Mouse (Mus musculus) myocyte (in vitro differentiated cells): ENCODE results near the gene Cd300ld5. TPM values are rescaled to one million over a fixed set of nuclear protein-coding genes. Genes with fewer than 3 reads are reported as not detected.

Experiments used
- H3K27me3 ChIP-seq: one replicate; pipeline ENCODE4 v1.6.1; 2011; ENCODE audit not compliant: control insufficient read depth, insufficient read depth, insufficient read length
- H3K36me3 ChIP-seq: one replicate; pipeline ENCODE4 v1.6.1; 2011; ENCODE audit not compliant: control insufficient read depth, insufficient read depth
- H3K4me2 ChIP-seq: one replicate; pipeline ENCODE4 v1.6.1; 2011; ENCODE audit warnings: low read depth, control low read depth
- H3K4me3 ChIP-seq: one replicate; pipeline ENCODE4 v1.5.1; 2011; ENCODE audit warnings: mild to moderate bottlenecking, control low read depth, moderate library complexity
- H3K79me2 ChIP-seq: one replicate; pipeline ENCODE4 v1.6.1; 2011; ENCODE audit not compliant: control insufficient read depth, insufficient read depth
- H3ac ChIP-seq: one replicate; pipeline ENCODE4 v1.6.1; 2011; ENCODE audit not compliant: control insufficient read depth, insufficient read length
- CEBPB ChIP-seq: IDR thresholded peaks from 2 replicates; pipeline ENCODE4 v1.6.1; 2011; ENCODE audit warnings: mild to moderate bottlenecking, moderate library complexity; ENCODE audit not compliant: poor library complexity, insufficient read depth, severe bottlenecking
- E2F4 ChIP-seq: IDR thresholded peaks from one replicate; pipeline ENCODE4 v1.6.1; 2011; ENCODE audit warnings: mild to moderate bottlenecking, control low read depth, moderate library complexity; ENCODE audit not compliant: insufficient read depth
- MAX ChIP-seq: IDR thresholded peaks from one replicate; pipeline ENCODE4 v1.6.1; 2011; ENCODE audit warnings: low read depth, mild to moderate bottlenecking, control low read depth
- MYOD1 ChIP-seq, 3 experiments: IDR thresholded peaks; one replicate each; pipeline ENCODE4 v1.6.1; 2011; ENCODE audit warnings: control low read depth in 2 of 3, low read depth in 2 of 3, mild to moderate bottlenecking in 2 of 3, moderate library complexity in 1 of 3; ENCODE audit not compliant: insufficient read length in 2 of 3, control insufficient read depth in 1 of 3
- MYOG ChIP-seq, 3 experiments: IDR thresholded peaks; one replicate each; pipeline ENCODE4 v1.6.1; 2011; ENCODE audit warnings: control low read depth in 2 of 3, low read depth in 2 of 3, mild to moderate bottlenecking in 2 of 3; ENCODE audit not compliant: insufficient read length in 2 of 3, control insufficient read depth in 1 of 3, insufficient read depth in 1 of 3
- POLR2A ChIP-seq: IDR thresholded peaks from one replicate; pipeline ENCODE4 v1.6.1; 2011; ENCODE audit warnings: low read depth, mild to moderate bottlenecking, control low read depth, moderate library complexity; ENCODE audit not compliant: insufficient read length
- POLR2AphosphoS2 ChIP-seq: IDR thresholded peaks from one replicate; pipeline ENCODE4 v1.6.1; 2011; ENCODE audit warnings: low read depth, control low read depth; ENCODE audit not compliant: insufficient read length
- REST ChIP-seq: IDR thresholded peaks from one replicate; pipeline ENCODE4 v1.6.1; 2011; ENCODE audit warnings: mild to moderate bottlenecking, control low read depth, moderate library complexity; ENCODE audit not compliant: insufficient read depth, insufficient read length
- SRF ChIP-seq: IDR thresholded peaks from one replicate; pipeline ENCODE4 v1.6.1; 2011; ENCODE audit warnings: low read depth; ENCODE audit not compliant: control insufficient read depth, insufficient read length
- TCF12 ChIP-seq: IDR thresholded peaks from one replicate; pipeline ENCODE4 v1.6.1; 2011; ENCODE audit warnings: mild to moderate bottlenecking, control low read depth; ENCODE audit not compliant: poor library complexity, insufficient read depth, severe bottlenecking
- TCF3 ChIP-seq: IDR thresholded peaks from one replicate; pipeline ENCODE4 v1.6.1; 2011; ENCODE audit warnings: low read depth, control low read depth; ENCODE audit not compliant: insufficient read length
- USF1 ChIP-seq: IDR thresholded peaks from one replicate; pipeline ENCODE4 v1.6.1; 2011; ENCODE audit warnings: low read depth, mild to moderate bottlenecking, control low read depth, moderate library complexity
- polyA plus RNA-seq: library from polyadenylated mRNA; unstranded; fragments of >200 nt; fragmentation: generic; extraction: Trizol; gene quantifications from one replicate; pipeline ENCODE4 v1.2.1, GENCODE M21; 2012; ENCODE audit warnings: missing spikeins

Gene Cd300ld5
- polyA plus RNA-seq, 1 experiment: 0.16 TPM

DNA sequence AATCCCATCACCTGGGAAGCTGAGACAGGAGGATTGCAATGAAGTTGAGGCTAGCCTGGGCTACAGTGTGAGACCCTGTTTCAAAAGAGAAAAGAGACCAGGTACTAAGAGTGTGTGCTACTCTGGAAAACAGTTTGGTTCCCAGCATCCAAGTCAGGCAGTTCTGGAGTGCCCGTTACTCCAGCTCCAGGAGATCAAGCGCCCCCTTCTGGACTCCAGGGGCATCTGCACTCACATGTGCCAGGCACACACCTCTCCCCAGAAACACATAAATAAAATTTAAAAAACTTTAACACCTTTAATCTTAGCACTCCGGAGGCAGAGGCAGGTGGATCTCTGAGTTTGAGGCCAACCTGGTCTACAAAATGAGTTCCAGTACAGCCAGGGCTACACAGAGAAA lies 43.8 kb upstream of the Cd300ld5 start:
- no peaks in the 10 kb centered on the region for H3K79me2 ChIP-seq
- no peaks in the 10 kb centered on the region for H3K27me3 ChIP-seq
- H3K4me2 ChIP-seq: no peak overlapping the region
- H3K36me3 ChIP-seq: no peaks in the 10 kb centered on the region
- TF ChIP-seq MYOG (IDR thresholded peaks at IDR 0.05; ENCODE audit: control insufficient read depth in 1 of 3, insufficient read depth in 1 of 3, insufficient read length in 2 of 3, low read depth in 2 of 3) (no peak), MAX (no peak), POLR2A (no peak), POLR2AphosphoS2 (no peak), USF1 (no peak), MYOD1 (IDR thresholded peaks at IDR 0.05; ENCODE audit: control insufficient read depth in 1 of 3, insufficient read length in 2 of 3, low read depth in 2 of 3) (no peak)
- no peak overlapping the region for H3ac ChIP-seq
- H3K4me3 ChIP-seq: no peak overlapping the region

GRCm38 (mm10) chr11:115080886-115081285 lies 43.3 kb upstream of the Cd300ld5 start:
- no peak overlapping the region for H3ac ChIP-seq
- TF ChIP-seq USF1: no peak
- TF ChIP-seq E2F4: no peak
- TF ChIP-seq POLR2AphosphoS2: no peak
- TF ChIP-seq SRF: no peak
- no peaks in the 10 kb centered on the region for H3K27me3 ChIP-seq
- H3K79me2 ChIP-seq: no peaks in the 10 kb centered on the region
- no peak overlapping the region for H3K4me2 ChIP-seq
- no peaks in the 10 kb centered on the region for H3K36me3 ChIP-seq
- no peak overlapping the region for H3K4me3 ChIP-seq

DNA sequence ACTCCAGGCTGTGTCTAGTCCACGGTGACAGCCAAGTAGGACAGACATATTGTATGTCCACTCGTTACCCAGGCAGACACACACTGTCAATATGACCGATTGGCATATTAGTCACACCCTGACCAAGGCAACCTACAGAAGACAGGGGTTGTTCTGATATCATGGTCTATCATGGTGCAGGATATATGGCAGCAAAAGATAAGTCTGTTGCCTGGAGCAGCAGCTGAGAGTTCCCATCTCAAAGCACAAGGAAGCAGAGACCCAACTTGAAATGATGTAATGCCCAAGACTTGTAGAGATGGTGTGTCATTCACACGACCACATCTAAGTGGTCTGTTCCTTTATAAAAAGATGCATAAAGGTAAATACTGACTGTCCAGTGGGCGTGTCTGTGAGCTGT lies 41.1 kb upstream of the Cd300ld5 start:
- TF ChIP-seq TCF3 (no peak), MYOG (IDR thresholded peaks at IDR 0.05; ENCODE audit: control insufficient read depth in 1 of 3, insufficient read depth in 1 of 3, insufficient read length in 2 of 3, low read depth in 2 of 3) (no peak), TCF12 (no peak), E2F4 (no peak), SRF (no peak), MAX (no peak), REST (no peak), POLR2A (no peak), MYOD1 (IDR thresholded peaks at IDR 0.05; ENCODE audit: control insufficient read depth in 1 of 3, insufficient read length in 2 of 3, low read depth in 2 of 3) (no peak), CEBPB (no peak), POLR2AphosphoS2 (no peak), USF1 (no peak)
- Histone ChIP-seq H3K4me2 (no peak overlapping the region), H3K79me2 (no peaks in the 10 kb centered on the region), H3K27me3 (no peaks in the 10 kb centered on the region), H3ac (no peak overlapping the region), H3K36me3 (no peaks in the 10 kb centered on the region), H3K4me3 (no peak overlapping the region)

- Histone ChIP-seq H3ac (no peak overlapping the region), H3K27me3 (no peaks in the 10 kb centered on the region), H3K4me3 (no peak overlapping the region), H3K79me2 (no peaks in the 10 kb centered on the region), H3K4me2 (no peak overlapping the region), H3K36me3 (no peaks in the 10 kb centered on the region)
- TF ChIP-seq E2F4 (no peak), TCF3 (no peak), REST (no peak), MYOG (IDR thresholded peaks at IDR 0.05; ENCODE audit: control insufficient read depth in 1 of 3, insufficient read depth in 1 of 3, insufficient read length in 2 of 3, low read depth in 2 of 3) (no peak), POLR2AphosphoS2 (no peak), SRF (no peak), TCF12 (no peak), POLR2A (no peak), MYOD1 (IDR thresholded peaks at IDR 0.05; ENCODE audit: control insufficient read depth in 1 of 3, insufficient read length in 2 of 3, low read depth in 2 of 3) (no peak), USF1 (no peak), CEBPB (no peak), MAX (no peak)
Observed at GRCm38 (mm10) chr11:115077436-115077835, 39.9 kb upstream of the Cd300ld5 start.

DNA sequence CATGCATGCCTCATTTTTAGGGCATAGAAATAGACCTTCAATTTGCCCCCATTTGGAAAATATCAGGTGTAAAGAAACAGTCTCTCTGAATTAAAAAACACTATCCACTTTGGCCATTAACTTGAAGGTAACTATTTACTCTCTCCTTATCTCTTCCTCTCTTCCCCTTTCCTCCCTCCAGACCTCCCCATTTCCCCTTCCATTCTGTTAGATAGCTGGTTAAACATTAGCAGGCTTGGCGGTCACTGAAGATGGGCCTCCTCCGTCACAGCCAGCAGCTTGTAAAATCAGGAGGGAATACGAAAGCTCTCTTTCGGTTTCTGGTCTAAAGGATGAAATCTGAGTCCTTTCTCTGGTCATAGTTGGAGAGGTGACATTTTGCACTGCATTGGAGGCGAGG lies 38.3 kb upstream of the Cd300ld5 start:
- no peaks in the 10 kb centered on the region for H3K36me3 ChIP-seq
- no peak overlapping the region for H3ac ChIP-seq
- no peak overlapping the region for H3K4me3 ChIP-seq
- H3K27me3 ChIP-seq: no peaks in the 10 kb centered on the region
- no peaks in the 10 kb centered on the region for H3K79me2 ChIP-seq
- H3K4me2 ChIP-seq: no peak overlapping the region
- TF ChIP-seq POLR2AphosphoS2 (no peak), SRF (no peak), POLR2A (no peak), TCF3 (no peak), E2F4 (no peak), TCF12 (no peak), MYOD1 (IDR thresholded peaks at IDR 0.05; ENCODE audit: control insufficient read depth in 1 of 3, insufficient read length in 2 of 3, low read depth in 2 of 3) (no peak), CEBPB (no peak), MYOG (IDR thresholded peaks at IDR 0.05; ENCODE audit: control insufficient read depth in 1 of 3, insufficient read depth in 1 of 3, insufficient read length in 2 of 3, low read depth in 2 of 3) (no peak), USF1 (no peak), MAX (no peak), REST (no peak)
